Mouse (Mus musculus) intestine, embryonic 14.5 days (tissue): ENCODE results near the gene Ston2. TPM values are rescaled to one million over a fixed set of nuclear protein-coding genes. Genes with fewer than 3 reads are reported as not detected.
A peak's percentile ranks its signal among the peaks of the same experiment; 100 is the strongest.

Experiments
- ATAC-seq: fragments of 200-750 bp; cut with Nextera tagmentation; replicated peaks from 2 replicates; pipeline ENCODE4 v1.8.0; 2017; ENCODE audit warnings: low read depth, moderate number of reproducible peaks, moderate TSS enrichment, moderate library complexity; ENCODE audit not compliant: low FRiP score, low TSS enrichment
- DNase-seq: peaks from one replicate; pipeline ENCODE4 v3.0.0-alpha.2; 2018; ENCODE audit warnings: low spot score
- H3K27ac ChIP-seq: fragments of 300-500 bp; sonication (generic); 2 replicates; pipeline ENCODE4 v1.5.1; 2014; ENCODE audit warnings: low read depth, mild to moderate bottlenecking, control low read depth
- H3K27me3 ChIP-seq: fragments of 300-500 bp; sonication (generic); replicated peaks from 2 replicates; pipeline ENCODE4 v1.6.1; 2014; ENCODE audit warnings: low read length, control low read depth; ENCODE audit not compliant: control insufficient read depth, insufficient read depth
- H3K36me3 ChIP-seq: fragments of 300-500 bp; sonication (generic); 2 replicates; pipeline ENCODE4 v1.6.1; 2014; ENCODE audit warnings: low read length, control low read depth; ENCODE audit not compliant: control insufficient read depth, insufficient read depth
- H3K4me1 ChIP-seq: fragments of 300-500 bp; sonication (generic); replicated peaks from 2 replicates; pipeline ENCODE4 v1.6.1; 2014; ENCODE audit warnings: low read length, control low read depth, mixed read lengths; ENCODE audit not compliant: control insufficient read depth, insufficient read depth
- H3K4me2 ChIP-seq: fragments of 300-500 bp; sonication (generic); 2 replicates; pipeline ENCODE4 v1.6.1; 2014; ENCODE audit warnings: low read length
- H3K4me3 ChIP-seq: fragments of 300-500 bp; sonication (generic); 2 replicates; pipeline ENCODE4 v1.5.1; 2014; ENCODE audit warnings: low read depth, low read length, control low read depth, mixed read lengths
- H3K9ac ChIP-seq: fragments of 300-500 bp; sonication (generic); 2 replicates; pipeline ENCODE4 v1.6.1; 2014; ENCODE audit warnings: mild to moderate bottlenecking, low read length
- H3K9me3 ChIP-seq: fragments of 300-500 bp; sonication (generic); 2 replicates; pipeline ENCODE4 v1.6.1; 2016; ENCODE audit warnings: low read length, control low read depth; ENCODE audit not compliant: control insufficient read depth
- WGBS: fragments of 180-500 bp; shearing (Covaris S2); extraction: QIAGEN DNeasy Blood & Tissue Kit; methylation state at CpG from one replicate; pipeline ENCODE4 v1.1.7; 2014; 5-methylcytosine and 5-hydroxymethylcytosine counted together
- polyA plus RNA-seq: library from polyadenylated mRNA; unstranded; fragments of >200 nt; fragmentation: Nextera tagmentation; extraction: Ambion mirVana; gene quantifications from 2 replicates; pipeline ENCODE4 v1.2.1, GENCODE M21; 2014

Ston2 gene
- polyA plus RNA-seq, 1 experiment from 2014 or later = 7.3 TPM

GRCm38 (mm10) chr12:91781432-91781831 is 6.8 kb downstream of the Ston2 start:
- peaks cover 5% of the 10 kb centered on the region; the same call in 1 of the 2 replicates for H3K4me1 ChIP-seq
- no peak for DNase-seq
- H3K27ac ChIP-seq = no peak overlapping the region
- no peak for ATAC-seq
- no peak overlapping the region for H3K9ac ChIP-seq
- H3K4me2 ChIP-seq = no peak overlapping the region
- WGBS = 82% methylated on average over 5 of the region's 5 CpGs
- H3K36me3 ChIP-seq = no peaks in the 10 kb centered on the region
- H3K27me3 ChIP-seq = no peaks in the 10 kb centered on the region
- no peaks in the 10 kb centered on the region for H3K9me3 ChIP-seq
- no peak overlapping the region for H3K4me3 ChIP-seq

GRCm38 (mm10) chr12:91780531-91780930 is 7.7 kb downstream of the Ston2 start:
- no peaks in the 10 kb centered on the region for H3K4me1 ChIP-seq
- H3K4me3 ChIP-seq = no peak overlapping the region
- DNase-seq (no peak), ATAC-seq (no peak)
- WGBS = 84% methylated on average over 3 of the region's 3 CpGs
- no peaks in the 10 kb centered on the region for H3K9me3 ChIP-seq
- no peak overlapping the region for H3K9ac ChIP-seq
- H3K27ac ChIP-seq = no peak overlapping the region
- H3K4me2 ChIP-seq = no peak overlapping the region
- H3K36me3 ChIP-seq = no peaks in the 10 kb centered on the region
- H3K27me3 ChIP-seq = no peaks in the 10 kb centered on the region

DNA sequence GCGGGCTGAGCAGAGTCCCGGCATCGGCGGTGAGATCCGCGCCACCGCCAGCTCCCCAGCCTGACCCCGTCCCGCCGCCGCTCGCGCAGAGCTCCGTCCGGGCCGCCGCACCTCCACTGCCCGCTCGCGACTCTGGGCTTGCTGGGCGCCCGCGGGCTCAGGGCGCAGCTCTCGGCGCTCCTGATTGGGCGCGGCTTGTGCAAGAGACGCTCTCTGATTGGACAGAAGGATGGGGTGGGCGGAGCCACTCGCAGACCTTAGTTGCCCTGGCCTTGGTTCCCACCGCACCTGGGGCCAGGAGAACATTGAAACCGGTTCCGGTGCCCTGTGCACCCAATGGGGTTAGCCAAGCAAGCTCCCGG is 9.2 kb downstream of the Ston2 start:
- H3K27ac ChIP-seq = no peak overlapping the region
- H3K9ac ChIP-seq = peak overlapping the region; percentile 40
- no peaks in the 10 kb centered on the region for H3K4me1 ChIP-seq
- no peaks in the 10 kb centered on the region for H3K27me3 ChIP-seq
- no peaks in the 10 kb centered on the region for H3K36me3 ChIP-seq
- H3K4me3 ChIP-seq = peak overlapping the region; percentile 68
- WGBS = 1% methylated on average over 35 of the region's 35 CpGs
- peak; percentile 91 for ATAC-seq
- peak; percentile 90 for DNase-seq
- peak overlapping the region; percentile 98 for H3K4me2 ChIP-seq
- H3K9me3 ChIP-seq = no peaks in the 10 kb centered on the region

DNA sequence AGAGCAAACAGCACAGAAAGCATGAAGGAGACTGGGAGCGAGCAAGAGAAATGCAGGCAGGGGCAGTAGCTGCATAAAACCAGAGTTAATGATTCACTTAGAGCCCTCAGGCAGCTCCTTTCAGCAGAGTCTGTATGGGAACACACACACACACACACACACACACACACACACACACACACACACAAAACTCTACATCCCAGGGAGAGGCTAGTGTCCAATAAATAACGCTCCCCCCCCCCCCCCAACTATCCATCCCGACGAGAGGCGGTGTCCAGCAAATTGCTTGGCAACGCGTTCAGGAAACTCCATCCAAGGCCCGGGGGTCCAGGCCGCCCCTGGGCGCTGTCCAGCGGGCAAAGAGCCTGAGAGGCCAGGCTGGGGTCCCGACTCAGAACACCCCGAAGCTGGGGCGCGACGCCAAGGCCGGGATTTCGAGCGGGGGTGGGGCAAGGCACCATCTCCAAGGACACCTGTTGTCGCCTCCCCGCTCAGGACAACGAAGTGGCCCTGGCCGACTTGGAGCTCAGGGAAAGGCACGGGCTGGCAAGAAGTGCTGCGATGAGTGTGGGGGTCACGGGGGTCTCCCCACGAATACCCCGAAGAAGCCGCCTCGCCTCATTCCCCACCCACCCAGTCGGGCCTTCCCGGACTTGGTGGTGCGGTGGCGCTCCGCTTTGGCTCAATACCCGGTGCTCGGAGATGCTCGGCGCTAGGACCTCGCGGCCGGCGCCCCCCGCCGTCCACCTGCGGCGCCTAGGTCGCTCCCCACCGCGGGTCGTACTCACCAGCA is 9.8 kb downstream of the Ston2 start:
- Histone ChIP-seq H3K27me3 (no peaks in the 10 kb centered on the region), H3K27ac (no peak overlapping the region), H3K4me1 (no peaks in the 10 kb centered on the region), H3K9ac (peak overlapping the region; percentile 40), H3K4me3 (peak overlapping the region; percentile 68), H3K9me3 (no peaks in the 10 kb centered on the region), H3K36me3 (no peaks in the 10 kb centered on the region), H3K4me2 (peak overlapping the region; percentile 98)
- ATAC-seq (peak; percentile 86), DNase-seq (peak; percentile 83)
- WGBS = 0% methylated on average over 40 of the region's 51 CpGs

GRCm38 (mm10) chr12:91776342-91776741 is 11.8 kb downstream of the Ston2 start:
- Histone ChIP-seq H3K9ac (no peak overlapping the region), H3K9me3 (no peaks in the 10 kb centered on the region), H3K4me1 (no peaks in the 10 kb centered on the region), H3K36me3 (no peaks in the 10 kb centered on the region), H3K4me2 (no peak overlapping the region), H3K27me3 (no peaks in the 10 kb centered on the region), H3K27ac (no peak overlapping the region), H3K4me3 (no peak overlapping the region)
- DNase-seq (no peak), ATAC-seq (no peak)
- WGBS = 83% methylated on average over 5 of the region's 5 CpGs

DNA sequence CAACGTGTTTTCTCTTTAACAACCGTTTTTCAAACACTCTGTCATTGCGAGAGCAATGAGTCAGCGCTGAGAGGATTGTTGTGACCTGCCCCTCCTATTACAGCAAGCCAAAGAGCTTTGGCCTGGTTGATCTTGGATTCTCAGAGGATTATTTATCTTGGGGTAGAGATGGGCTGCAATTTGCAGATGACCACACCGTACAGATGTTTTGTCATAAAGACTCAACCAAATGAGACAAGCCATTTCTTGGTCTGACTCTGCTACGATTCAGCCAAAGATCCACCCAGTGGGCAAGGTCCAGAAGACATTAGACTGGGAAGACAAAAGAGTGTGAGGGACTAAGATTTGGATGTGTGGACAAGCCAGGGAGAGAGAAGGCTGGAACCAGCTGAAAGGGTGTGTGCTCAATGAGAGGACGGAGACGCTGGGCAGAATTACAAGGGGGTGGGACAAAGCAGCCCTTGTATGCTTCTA is 13.3 kb downstream of the Ston2 start:
- ATAC-seq (no peak), DNase-seq (no peak)
- H3K4me1 ChIP-seq = 0 out of 2 replicates have a peak, but pooled peaks cover under 1% of the 10 kb centered on the region
- H3K9ac ChIP-seq = no peak overlapping the region
- H3K36me3 ChIP-seq = no peaks in the 10 kb centered on the region
- no peaks in the 10 kb centered on the region for H3K9me3 ChIP-seq
- no peak overlapping the region for H3K27ac ChIP-seq
- WGBS = 44% methylated on average over 8 of the region's 8 CpGs
- no peaks in the 10 kb centered on the region for H3K27me3 ChIP-seq
- no peak overlapping the region for H3K4me2 ChIP-seq
- H3K4me3 ChIP-seq = no peak overlapping the region

GRCm38 (mm10) chr12:91768871-91769270 is 19.3 kb downstream of the Ston2 start:
- Histone ChIP-seq H3K9ac (no peak overlapping the region), H3K4me2 (no peak overlapping the region), H3K4me3 (no peak overlapping the region), H3K27me3 (no peaks in the 10 kb centered on the region), H3K36me3 (no peaks in the 10 kb centered on the region), H3K4me1 (peaks cover 28% of the 10 kb centered on the region), H3K27ac (no peak overlapping the region), H3K9me3 (no peaks in the 10 kb centered on the region)
- DNase-seq (no peak), ATAC-seq (no peak)
- 61% methylated on average over 2 of the region's 2 CpGs for WGBS

- 71% methylated on average over 6 of the region's 6 CpGs for WGBS
- ATAC-seq = peak; percentile 32; the same call in 1 of the 2 replicates
Measured at GRCm38 (mm10) chr12:91768176-91768575, 20.0 kb downstream of the Ston2 start.

More at GRCm38 (mm10) chr12:91768176-91768575, 20.0 kb downstream of the Ston2 start:
- H3K36me3 ChIP-seq = no peaks in the 10 kb centered on the region
- peaks cover 28% of the 10 kb centered on the region for H3K4me1 ChIP-seq
- H3K4me3 ChIP-seq = no peak overlapping the region
- no peaks in the 10 kb centered on the region for H3K27me3 ChIP-seq
- H3K4me2 ChIP-seq = no peak overlapping the region
- DNase-seq = no peak
- no peak overlapping the region for H3K9ac ChIP-seq
- no peak overlapping the region for H3K27ac ChIP-seq
- H3K9me3 ChIP-seq = no peaks in the 10 kb centered on the region
